Mouse (Mus musculus) monocyte, adult 5-6 weeks (primary cell): ENCODE results near the gene Hectd2. TPM values are rescaled to one million over a fixed set of nuclear protein-coding genes. Genes with fewer than 3 reads are reported as not detected.

Source experiments
- total RNA-seq: library from RNA; stranded (forward); fragments of 200-1000, 200-491, 200-594 nt; gene quantifications from 3 replicates; pipeline ENCODE4 v1.2.3, GENCODE M21; 2017

Hectd2 gene
- total RNA-seq, 1 experiment from 2014 or later: 6.0 TPM

Other genes with a start within 250 kb of the Hectd2 start
- gene Pcgf5, start 206.3 kb upstream of the Hectd2 start, total RNA-seq: 41.4 to 50.6 TPM (median 42.8 TPM) in 3 replicates
- not detected in 3 replicates for gene Ppp1r3c, start 182.0 kb downstream of the Hectd2 start, total RNA-seq